Mouse (Mus musculus) MEL (cell line): ENCODE data around the gene Kcnh3. TPM values are rescaled to one million over a fixed set of nuclear protein-coding genes. Genes with fewer than 3 reads are reported as not detected.

Experiments used
- DNase-seq: peaks from one replicate; pipeline ENCODE4 v3.0.0; 2011; ENCODE audit warnings: low read depth, low spot score
- H3K27ac ChIP-seq: 2 replicates; pipeline ENCODE4 v1.5.1; 2012; ENCODE audit warnings: low read depth, mild to moderate bottlenecking, control low read depth, low read length, moderate library complexity; ENCODE audit not compliant: control insufficient read depth
- H3K27me3 ChIP-seq, 2 experiments: fragments of 150-350 bp in 1 of 2; sonication (generic) in 1 of 2; 2 replicates each; pipeline ENCODE4 v1.6.1; 2012; ENCODE audit warnings: low read length in 2 of 2, mild to moderate bottlenecking in 2 of 2, improper control_type of control experiment in 1 of 2, moderate library complexity in 1 of 2; ENCODE audit not compliant: insufficient read depth in 2 of 2, control insufficient read depth in 1 of 2
- H3K36me3 ChIP-seq, 2 experiments: 2 replicates each; pipeline ENCODE4 v1.6.1; 2012 to 2014; ENCODE audit warnings: low read length in 2 of 2, improper control_type of control experiment in 1 of 2, inconsistent platforms in 1 of 2, mild to moderate bottlenecking in 1 of 2; ENCODE audit not compliant: insufficient read depth in 2 of 2, control insufficient read depth in 1 of 2
- H3K4me1 ChIP-seq, 2 experiments: fragments of 150-350 bp in 1 of 2; sonication (generic) in 1 of 2; 2 replicates each; pipeline ENCODE4 v1.6.1; 2012; ENCODE audit warnings: low read length in 2 of 2, improper control_type of control experiment in 1 of 2, mild to moderate bottlenecking in 1 of 2; ENCODE audit not compliant: insufficient read depth in 2 of 2, control insufficient read depth in 1 of 2
- H3K4me3 ChIP-seq, 2 experiments: fragments of 150-350 bp in 1 of 2; sonication (generic) in 1 of 2; 2 replicates each; pipeline ENCODE4 v1.5.1; 2012; ENCODE audit warnings: low read depth in 2 of 2, low read length in 2 of 2, mild to moderate bottlenecking in 2 of 2, moderate library complexity in 2 of 2, control low read depth in 1 of 2, improper control_type of control experiment in 1 of 2; ENCODE audit not compliant: control insufficient read depth in 1 of 2, insufficient read depth in 1 of 2
- H3K79me2 ChIP-seq: 2 replicates; pipeline ENCODE4 v1.6.1; 2012; ENCODE audit warnings: mild to moderate bottlenecking, low read length, moderate library complexity; ENCODE audit not compliant: control insufficient read depth, poor library complexity, insufficient read depth
- H3K9ac ChIP-seq: 2 replicates; pipeline ENCODE4 v1.6.1; 2012; ENCODE audit warnings: low read depth, mild to moderate bottlenecking, control low read depth, low read length, moderate library complexity; ENCODE audit not compliant: control insufficient read depth, poor library complexity, severe bottlenecking
- H3K9me3 ChIP-seq: fragments of 150-350 bp; sonication (generic); replicated peaks from 2 replicates; pipeline ENCODE4 v1.6.1; 2012; ENCODE audit warnings: mild to moderate bottlenecking, low read length, improper control_type of control experiment, moderate library complexity; ENCODE audit not compliant: insufficient read depth
- ELF1 ChIP-seq: IDR thresholded peaks from 2 replicates; pipeline ENCODE4 v1.6.1; 2014; ENCODE audit warnings: low read depth, mild to moderate bottlenecking, inconsistent platforms, low read length, improper control_type of control experiment, moderate library complexity
- ETS1 ChIP-seq: IDR thresholded peaks from 2 replicates; pipeline ENCODE4 v1.6.1; 2012; ENCODE audit warnings: low read depth, mild to moderate bottlenecking, inconsistent platforms, low read length, improper control_type of control experiment, moderate library complexity
- MAX ChIP-seq: IDR thresholded peaks from 2 replicates; pipeline ENCODE4 v1.6.1; 2011; ENCODE audit warnings: low read length, improper control_type of control experiment
- SIN3A ChIP-seq: IDR thresholded peaks from 2 replicates; pipeline ENCODE4 v1.6.1; 2012; ENCODE audit warnings: low read length, improper control_type of control experiment, inconsistent platforms
- polyA plus RNA-seq, 2 experiments: library from polyadenylated mRNA; stranded (reverse) in 1 of 2; unstranded in 1 of 2; fragments of >175 nt in 1 of 2; fragments of >200 nt in 1 of 2; gene quantifications; 2 replicates each; pipeline versions ENCODE4 v1.2.1 to v1.2.4; 2012; ENCODE audit warnings: low replicate concordance in 2 of 2, low read depth in 1 of 2; ENCODE audit not compliant: insufficient read length in 2 of 2, insufficient read depth in 1 of 2, missing spikeins in 1 of 2
- total RNA-seq: library from RNA; depleted of rRNA; stranded (reverse); fragments of 300-350 nt; gene quantifications from 2 replicates; pipeline ENCODE4 v1.2.3, GENCODE M21; 2012; rRNA removed

Kcnh3 gene
- total and polyA plus RNA-seq, 3 experiments = 0.15 to 1.3 TPM; not detected in 1

- TF ChIP-seq MAX = no peak
Measured at GRCm38 (mm10) chr15:99285189-99285535, 60.5 kb downstream of the Kcnh3 start (continued).

DNA sequence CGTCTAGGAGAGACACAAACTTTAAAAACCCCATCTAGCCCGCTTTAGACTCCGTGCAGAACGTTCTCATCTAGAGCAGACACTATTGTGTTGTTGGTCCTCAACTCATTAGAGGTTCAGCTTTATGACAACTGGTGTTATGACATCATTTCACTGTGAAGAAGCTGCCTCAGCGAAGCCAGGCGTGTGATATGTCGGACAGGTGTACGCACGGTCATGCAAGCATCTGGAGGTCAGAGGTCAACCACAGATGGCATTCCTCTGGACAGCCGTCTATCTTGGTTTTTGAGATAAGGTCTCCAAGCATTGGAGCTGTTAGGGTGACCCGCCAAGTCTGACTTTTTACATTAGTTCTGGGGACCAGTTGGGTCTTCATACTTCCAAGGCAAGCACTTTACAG is 65.9 kb downstream of the Kcnh3 start:
- Histone ChIP-seq H3K27ac (no peak overlapping the region), H3K4me1 (peaks cover 2 to 5% of the 10 kb centered on the region in 2 experiments; a peak in 1 of 4 replicates), H3K79me2 (peaks cover 1% of the 10 kb centered on the region; the same call in 1 of the 2 replicates), H3K9ac (no peak overlapping the region), H3K4me3 (no peak overlapping the region), H3K27me3 (peaks cover 4 to 5% of the 10 kb centered on the region in 2 experiments), H3K9me3 (no peaks in the 10 kb centered on the region), H3K36me3 (peaks cover 0 to 5% of the 10 kb centered on the region in 2 experiments; a peak in 1 of 4 replicates)
- no peak for DNase-seq
- TF ChIP-seq ETS1 (no peak), ELF1 (no peak), SIN3A (no peak)

Other genes with a start within 250 kb of the Kcnh3 start
- gene Tuba1c, start 195.0 kb upstream of the Kcnh3 start, total RNA-seq = 163 and 201 TPM in 2 replicates
- 100 to 1,000 TPM in 1 of 2 experiments, not detected in 1; 129 TPM for gene Tuba1c, start 195.0 kb upstream of the Kcnh3 start, polyA plus RNA-seq
- gene Prph, start 169.7 kb upstream of the Kcnh3 start, total RNA-seq = not detected in 2 replicates
- gene Prph, start 169.7 kb upstream of the Kcnh3 start, polyA plus RNA-seq = not detected
- 24.3 and 25.8 TPM in 2 replicates for gene Troap, start 150.3 kb upstream of the Kcnh3 start, total RNA-seq
- gene Troap, start 150.3 kb upstream of the Kcnh3 start, polyA plus RNA-seq = 10 to 100 TPM in 1 of 2 experiments, not detected in 1; 70.2 TPM
- gene C1ql4, start 137.0 kb upstream of the Kcnh3 start, total RNA-seq = 0.15 TPM in 1 of 2 replicates, not detected in the other
- under 1 TPM in 1 of 2 experiments, not detected in 1; 0.08 TPM for gene C1ql4, start 137.0 kb upstream of the Kcnh3 start, polyA plus RNA-seq
- gene Dnajc22, start 131.7 kb upstream of the Kcnh3 start, total RNA-seq = 3.2 TPM in 2 replicates
- gene Dnajc22, start 131.7 kb upstream of the Kcnh3 start, polyA plus RNA-seq = 1 to 10 TPM in 1 of 2 experiments, not detected in 1; 5.3 TPM
- 8.2 and 12.0 TPM in 2 replicates for gene Spats2, start 98.9 kb upstream of the Kcnh3 start, total RNA-seq
- gene Spats2, start 98.9 kb upstream of the Kcnh3 start, polyA plus RNA-seq = 10 to 100 TPM in 1 of 2 experiments, not detected in 1; 24.5 TPM
- gene Mcrs1, start 27.1 kb downstream of the Kcnh3 start, total RNA-seq = 113 and 131 TPM in 2 replicates
- gene Mcrs1, start 27.1 kb downstream of the Kcnh3 start, polyA plus RNA-seq = 100 to 1,000 TPM in 1 of 2 experiments, not detected in 1; 124 TPM
- 21.6 and 24.7 TPM in 2 replicates for gene Prpf40b, start 70.2 kb downstream of the Kcnh3 start, total RNA-seq
- gene Prpf40b, start 70.2 kb downstream of the Kcnh3 start, polyA plus RNA-seq = 10 to 100 TPM in 1 of 2 experiments, not detected in 1; 46.4 TPM
- gene Fam186b, start 71.0 kb downstream of the Kcnh3 start, total RNA-seq = not detected in 2 replicates
- under 1 TPM in 1 of 2 experiments, not detected in 1; 0.11 TPM for gene Fam186b, start 71.0 kb downstream of the Kcnh3 start, polyA plus RNA-seq
- gene Fmnl3, start 145.6 kb downstream of the Kcnh3 start, total RNA-seq = 0.04 and 0.10 TPM in 2 replicates
- under 1 TPM in 1 of 2 experiments, not detected in 1; 0.06 TPM for gene Fmnl3, start 145.6 kb downstream of the Kcnh3 start, polyA plus RNA-seq
- gene Tmbim6, start 168.0 kb downstream of the Kcnh3 start, total RNA-seq = 216 and 243 TPM in 2 replicates
- gene Tmbim6, start 168.0 kb downstream of the Kcnh3 start, polyA plus RNA-seq = 100 to 1,000 TPM in 1 of 2 experiments, not detected in 1; 339 TPM
- gene Nckap5l, start 232.9 kb downstream of the Kcnh3 start, total RNA-seq = 2.5 and 3.3 TPM in 2 replicates
- 10 to 100 TPM in 1 of 2 experiments, not detected in 1; 14.1 TPM for gene Nckap5l, start 232.9 kb downstream of the Kcnh3 start, polyA plus RNA-seq
- 7.8 and 8.8 TPM in 2 replicates for gene Bcdin3d, start 249.9 kb downstream of the Kcnh3 start, total RNA-seq
- 10 to 100 TPM; 13.7 to 31.3 TPM for gene Bcdin3d, start 249.9 kb downstream of the Kcnh3 start, polyA plus RNA-seq